Mouse (Mus musculus) neural tube, embryonic 11.5 days (tissue): ENCODE results near the gene Duox1. TPM values are rescaled to one million over a fixed set of nuclear protein-coding genes. Genes with fewer than 3 reads are reported as not detected.

Source experiments
- ATAC-seq: fragments of 200-750 bp; cut with Nextera tagmentation; 2 replicates; pipeline ENCODE4 v1.8.0; 2017; ENCODE audit warnings: moderate number of reproducible peaks, mild to moderate bottlenecking, moderate TSS enrichment, moderate library complexity; ENCODE audit not compliant: insufficient read depth, low FRiP score, low TSS enrichment
- DNase-seq: peaks from one replicate; pipeline ENCODE4 v3.0.0-alpha.2; 2015; ENCODE audit warnings: low spot score
- H3K27ac ChIP-seq: fragments of 300-500 bp; sonication (generic); 2 replicates; pipeline ENCODE4 v1.5.1; 2014; ENCODE audit warnings: low read depth, mild to moderate bottlenecking, low read length
- H3K27me3 ChIP-seq: fragments of 300-500 bp; sonication (generic); 2 replicates; pipeline ENCODE4 v1.6.1; 2014; ENCODE audit warnings: mild to moderate bottlenecking, low read length, mixed read lengths; ENCODE audit not compliant: control insufficient read depth, insufficient read depth
- H3K36me3 ChIP-seq: fragments of 300-500 bp; sonication (generic); 2 replicates; pipeline ENCODE4 v1.6.1; 2014; ENCODE audit warnings: mild to moderate bottlenecking, low read length, moderate library complexity, mixed read lengths; ENCODE audit not compliant: control insufficient read depth, insufficient read depth
- H3K4me1 ChIP-seq: fragments of 300-500 bp; sonication (generic); 2 replicates; pipeline ENCODE4 v1.6.1; 2014; ENCODE audit warnings: low read length, mixed read lengths; ENCODE audit not compliant: control insufficient read depth, insufficient read depth
- H3K4me2 ChIP-seq: fragments of 300-500 bp; sonication (generic); 2 replicates; pipeline ENCODE4 v1.6.1; 2014; ENCODE audit warnings: low read depth, mild to moderate bottlenecking, moderate library complexity
- H3K4me3 ChIP-seq: fragments of 300-500 bp; sonication (generic); 2 replicates; pipeline ENCODE4 v1.5.1; 2014; ENCODE audit warnings: low read depth, low read length
- H3K9ac ChIP-seq: fragments of 300-500 bp; sonication (generic); 2 replicates; pipeline ENCODE4 v1.6.1; 2014; ENCODE audit warnings: mild to moderate bottlenecking, low read length
- H3K9me3 ChIP-seq: fragments of 300-500 bp; sonication (generic); 2 replicates; pipeline ENCODE4 v1.6.1; 2016; ENCODE audit warnings: low read length; ENCODE audit not compliant: control insufficient read depth
- WGBS: fragments of 180-500 bp; shearing (Covaris S2); extraction: QIAGEN DNeasy Blood & Tissue Kit; methylation state at CpG from one replicate; pipeline ENCODE4 v1.1.7; 2014; 5-methylcytosine and 5-hydroxymethylcytosine counted together
- polyA plus RNA-seq: library from polyadenylated mRNA; unstranded; fragments of >200 nt; fragmentation: Nextera tagmentation; extraction: Ambion mirVana; gene quantifications from 2 replicates; pipeline ENCODE4 v1.2.1, GENCODE M21; 2014

The Duox1 gene
- polyA plus RNA-seq, 1 experiment from 2014 or later, result 0.11 TPM

DNA sequence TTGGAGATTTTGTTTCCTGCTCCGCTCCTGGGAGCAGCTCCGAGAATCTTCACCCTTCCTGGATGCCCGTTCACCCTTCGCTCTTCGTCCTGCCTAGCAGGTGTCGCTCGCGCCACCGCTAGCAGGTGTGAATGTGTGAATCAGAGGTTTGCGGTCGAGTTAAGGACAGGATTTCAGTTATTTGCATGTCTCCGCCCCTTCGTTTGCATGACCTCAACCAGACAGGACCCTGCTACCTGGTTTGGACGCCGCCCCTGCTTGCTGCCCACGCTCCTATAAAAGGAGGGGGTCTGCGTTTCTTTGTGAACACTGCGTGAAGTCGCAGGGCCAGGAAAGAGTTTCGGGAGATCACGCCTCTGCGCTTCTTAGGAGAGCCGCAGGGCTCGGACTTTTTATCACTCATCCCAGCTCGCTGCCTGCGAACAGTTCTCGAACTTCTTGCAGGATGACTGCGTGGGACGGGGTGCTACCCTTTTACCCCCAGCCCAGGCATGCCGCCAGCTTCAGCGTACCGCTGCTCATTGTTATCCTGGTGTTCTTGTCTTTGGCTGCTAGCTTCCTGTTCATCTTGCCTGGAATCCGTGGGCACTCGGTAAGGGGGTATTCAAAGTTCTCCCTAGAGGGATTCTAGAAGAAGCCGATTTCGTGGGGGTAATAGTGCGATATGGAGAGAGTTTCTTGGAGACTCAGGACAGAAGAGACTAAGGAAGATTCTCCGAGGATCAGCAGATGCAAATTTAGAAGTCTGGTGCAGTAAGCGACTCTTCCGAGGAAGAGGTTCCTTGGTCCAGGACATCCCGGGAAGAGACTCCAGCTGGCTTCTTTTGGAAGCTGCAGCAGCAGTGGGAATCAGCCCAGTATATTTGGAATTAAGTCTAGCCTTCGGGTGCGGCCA is 16.6 kb upstream of the Duox1 start, which contains the start of gene Duoxa2:
Gene Duoxa2 (plus strand): TSS at position 305 of the 895 bp plus-strand sequence.
- under 1% methylated on average over 43 of the region's 43 CpGs for WGBS
- peaks cover 78% of the 10 kb centered on the region for H3K27me3 ChIP-seq
- DNase-seq (peak; percentile 49), ATAC-seq (no peak)
- H3K36me3 ChIP-seq, result no peaks in the 10 kb centered on the region
- H3K4me2 ChIP-seq, result peak within 1 kb of the TSS; percentile 21
- no peak within 1 kb of the TSS for H3K9ac ChIP-seq
- H3K9me3 ChIP-seq, result no peaks in the 10 kb centered on the region
- peak within 1 kb of the TSS; percentile 9; the same call in 1 of the 2 replicates for H3K4me3 ChIP-seq
- H3K4me1 ChIP-seq, result peaks cover 7% of the 10 kb centered on the region
- no peak within 1 kb of the TSS for H3K27ac ChIP-seq

DNA sequence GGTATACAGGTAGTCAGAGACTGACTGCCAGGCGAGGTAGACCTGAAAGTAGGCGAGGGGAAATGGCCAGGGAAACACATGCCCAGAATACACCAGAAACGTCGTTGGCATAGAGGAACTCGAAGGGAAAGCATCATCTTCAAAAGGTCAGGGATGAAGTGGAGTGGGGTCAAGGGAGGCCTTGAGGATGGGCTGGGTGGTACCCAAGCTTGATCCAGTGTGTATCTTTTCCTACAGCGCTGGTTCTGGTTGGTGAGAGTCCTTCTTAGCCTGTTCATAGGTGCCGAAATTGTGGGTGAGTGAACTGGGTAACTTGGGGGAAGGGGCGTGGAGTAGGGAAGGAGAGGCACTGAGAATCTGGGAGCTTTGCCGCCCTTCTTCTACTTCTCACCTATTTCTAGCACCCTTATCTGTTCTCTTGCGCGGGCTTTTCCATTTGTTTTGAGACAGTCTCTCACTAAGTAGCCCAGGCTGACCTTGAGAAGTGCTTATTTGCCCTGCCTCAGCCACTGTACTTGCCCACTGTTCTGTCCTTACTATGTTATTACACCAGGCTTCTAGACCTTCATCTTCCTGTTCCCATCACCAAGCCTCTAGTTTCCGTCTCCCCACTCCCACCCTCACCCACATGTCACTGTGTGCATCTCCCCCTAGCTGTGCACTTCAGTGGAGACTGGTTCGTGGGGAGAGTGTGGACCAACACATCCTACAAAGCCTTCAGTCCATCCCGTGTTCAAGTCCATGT is 15.4 kb upstream of the Duox1 start:
- no peak for DNase-seq
- WGBS, result 6% methylated on average over 14 of the region's 14 CpGs

DNA sequence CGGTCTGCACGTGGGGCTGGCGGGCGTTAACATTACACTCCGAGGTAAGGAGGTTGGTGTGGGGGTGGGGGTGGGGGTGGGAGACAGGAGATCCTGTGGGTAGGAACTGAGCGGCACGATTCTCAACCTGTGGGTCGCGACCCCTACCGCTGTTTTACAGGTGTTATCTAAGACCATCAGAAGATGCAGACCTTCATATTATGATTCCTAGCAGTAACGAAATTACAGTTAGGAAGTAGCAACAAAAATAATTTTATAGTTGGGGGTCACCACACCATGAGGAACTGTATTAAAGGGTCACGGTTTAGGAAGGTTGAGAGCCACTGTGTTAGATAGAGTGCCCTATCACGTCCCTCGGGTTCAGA is 14.8 kb upstream of the Duox1 start:
- H3K4me1 ChIP-seq, result peaks cover 7% of the 10 kb centered on the region
- no peak for ATAC-seq
- WGBS, result 4% methylated on average over 14 of the region's 14 CpGs
- H3K27ac ChIP-seq, result no peak overlapping the region
- no peak for DNase-seq
- peaks cover 65% of the 10 kb centered on the region for H3K27me3 ChIP-seq
- no peak overlapping the region for H3K4me2 ChIP-seq
- H3K4me3 ChIP-seq, result no peak overlapping the region
- no peaks in the 10 kb centered on the region for H3K36me3 ChIP-seq
- no peaks in the 10 kb centered on the region for H3K9me3 ChIP-seq
- H3K9ac ChIP-seq, result no peak overlapping the region

More for the DNA sequence above, 15.4 kb upstream of the Duox1 start:
- no peak for ATAC-seq
- H3K4me1 ChIP-seq, result peaks cover 7% of the 10 kb centered on the region
- H3K9ac ChIP-seq, result no peak overlapping the region
- peaks cover 71% of the 10 kb centered on the region for H3K27me3 ChIP-seq
- H3K4me2 ChIP-seq, result no peak overlapping the region
- H3K27ac ChIP-seq, result no peak overlapping the region
- no peak overlapping the region for H3K4me3 ChIP-seq
- H3K36me3 ChIP-seq, result no peaks in the 10 kb centered on the region
- H3K9me3 ChIP-seq, result no peaks in the 10 kb centered on the region

DNA sequence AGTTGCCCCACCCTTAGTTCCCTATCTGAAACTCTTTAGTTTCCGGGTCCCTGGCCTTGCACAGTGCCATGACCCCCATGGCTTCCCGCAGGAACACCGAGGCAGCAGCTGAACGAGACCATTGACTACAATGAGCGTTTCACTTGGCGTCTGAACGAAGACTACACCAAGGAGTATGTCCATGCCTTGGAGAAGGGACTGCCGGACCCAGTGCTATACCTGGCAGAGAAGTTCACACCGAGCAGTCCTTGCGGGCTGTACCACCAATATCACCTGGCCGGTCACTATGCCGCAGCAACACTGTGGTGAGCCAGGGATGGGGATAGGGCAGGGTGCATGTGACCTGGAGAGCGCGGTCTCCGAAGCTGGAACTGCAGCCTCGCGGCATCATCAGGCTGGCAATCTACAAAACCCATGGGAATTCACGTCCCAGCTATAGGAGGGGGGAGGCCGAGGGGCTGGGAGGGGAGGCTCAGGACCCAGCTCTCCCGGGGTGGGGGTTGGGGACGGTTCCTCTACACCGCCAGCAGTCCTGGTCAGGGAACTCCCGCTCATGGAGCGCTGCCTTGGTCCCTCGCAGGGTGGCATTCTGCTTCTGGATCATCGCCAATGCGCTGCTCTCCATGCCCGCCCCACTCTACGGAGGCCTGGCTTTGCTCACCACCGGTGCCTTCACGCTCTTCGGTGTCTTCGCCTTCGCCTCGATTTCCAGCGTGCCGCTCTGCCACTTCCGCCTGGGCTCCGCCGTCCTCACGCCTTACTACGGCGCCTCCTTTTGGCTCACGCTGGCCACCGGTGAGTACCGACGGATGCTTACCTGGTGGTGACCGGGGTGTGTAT is 14.2 kb upstream of the Duox1 start:
- no peaks in the 10 kb centered on the region for H3K9me3 ChIP-seq
- H3K9ac ChIP-seq, result no peak overlapping the region
- peaks cover 7% of the 10 kb centered on the region for H3K4me1 ChIP-seq
- WGBS, result under 1% methylated on average over 45 of the region's 48 CpGs
- no peak overlapping the region for H3K27ac ChIP-seq
- peak; percentile 44 for DNase-seq
- peak overlapping the region; percentile 41 for H3K4me2 ChIP-seq
- H3K4me3 ChIP-seq, result peak overlapping the region; percentile 23
- no peaks in the 10 kb centered on the region for H3K36me3 ChIP-seq
- peaks cover 59% of the 10 kb centered on the region for H3K27me3 ChIP-seq
- ATAC-seq, result peak; percentile 45

DNA sequence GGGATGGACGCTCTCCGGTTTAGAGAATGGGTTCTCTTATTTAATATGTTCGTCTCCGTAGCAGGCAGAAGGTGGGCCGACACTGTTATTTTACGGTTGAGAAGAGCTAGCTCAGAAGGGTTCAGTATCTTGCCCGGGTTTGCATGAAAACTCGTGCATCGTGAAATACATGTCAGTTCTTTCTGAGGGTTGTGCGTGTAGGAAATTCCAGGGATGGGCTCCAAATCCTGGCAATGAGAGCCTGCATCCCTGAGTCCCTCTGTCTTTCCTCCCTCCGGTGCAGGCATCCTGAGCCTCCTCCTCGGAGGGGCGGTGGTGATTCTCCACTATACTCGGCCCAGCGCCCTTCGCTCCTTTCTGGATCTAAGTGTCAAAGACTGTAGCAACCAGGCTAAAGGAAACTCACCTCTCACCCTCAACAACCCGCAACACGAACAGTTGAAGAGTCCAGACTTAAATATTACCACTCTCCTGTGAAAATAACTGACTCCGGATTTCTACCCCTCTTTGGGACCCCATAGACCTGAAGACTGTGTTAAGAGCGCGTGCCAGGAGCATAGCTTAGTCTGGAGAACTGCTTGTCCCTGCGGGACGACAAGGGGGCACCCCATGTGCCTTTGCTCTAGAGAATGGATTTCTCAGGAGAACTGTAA is 13.4 kb upstream of the Duox1 start:
- H3K27me3 ChIP-seq, result peaks cover 55% of the 10 kb centered on the region
- no peaks in the 10 kb centered on the region for H3K9me3 ChIP-seq
- H3K27ac ChIP-seq, result no peak overlapping the region
- WGBS, result 8% methylated on average over 23 of the region's 23 CpGs
- H3K9ac ChIP-seq, result no peak overlapping the region
- no peaks in the 10 kb centered on the region for H3K36me3 ChIP-seq
- DNase-seq (no peak), ATAC-seq (0 out of 2 replicates have a peak, but pooled peaks have one; percentile 7)
- H3K4me3 ChIP-seq, result peak overlapping the region; percentile 23
- peaks cover 7% of the 10 kb centered on the region for H3K4me1 ChIP-seq
- peak overlapping the region; percentile 41 for H3K4me2 ChIP-seq

DNA sequence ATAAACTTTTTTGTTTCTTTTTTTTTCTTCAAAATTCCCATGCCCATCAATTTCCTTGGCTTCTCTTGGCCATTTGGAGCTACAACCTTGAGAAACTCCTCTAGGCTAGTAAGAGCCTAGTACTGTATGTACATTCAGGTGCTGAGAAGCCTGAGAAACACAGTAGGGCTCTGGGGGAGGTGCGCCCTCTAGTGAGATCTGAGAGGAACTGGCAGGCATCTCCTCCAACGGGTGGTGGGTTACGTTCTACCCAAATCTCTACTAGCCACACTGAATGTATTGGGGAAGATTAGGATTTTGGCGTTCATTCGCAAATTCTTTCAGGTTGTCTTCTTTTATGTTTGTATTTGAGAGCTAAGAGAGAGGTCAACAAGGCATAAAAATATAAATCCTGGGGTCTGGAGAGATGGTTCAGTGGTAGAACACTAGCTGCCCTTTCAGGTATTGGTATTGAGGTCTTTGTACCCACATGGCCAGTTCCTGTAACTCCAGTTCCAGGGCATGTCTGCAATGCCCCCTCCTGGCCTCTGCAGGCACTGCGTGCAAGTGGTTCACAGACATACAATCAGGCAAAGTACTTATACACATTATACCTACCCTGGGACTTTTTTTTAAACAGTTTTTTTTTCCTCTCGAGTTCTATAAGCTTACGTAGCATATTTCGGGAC is 12.8 kb upstream of the Duox1 start:
- H3K9me3 ChIP-seq, result no peaks in the 10 kb centered on the region
- H3K4me3 ChIP-seq, result no peak overlapping the region
- DNase-seq, result peak; percentile 75
- H3K9ac ChIP-seq, result no peak overlapping the region
- no peaks in the 10 kb centered on the region for H3K36me3 ChIP-seq
- H3K4me1 ChIP-seq, result peaks cover 4% of the 10 kb centered on the region
- H3K27me3 ChIP-seq, result peaks cover 49% of the 10 kb centered on the region
- no peak overlapping the region for H3K4me2 ChIP-seq
- WGBS, result 12% methylated on average over 9 of the region's 9 CpGs
- no peak overlapping the region for H3K27ac ChIP-seq
- ATAC-seq, result no peak

DNA sequence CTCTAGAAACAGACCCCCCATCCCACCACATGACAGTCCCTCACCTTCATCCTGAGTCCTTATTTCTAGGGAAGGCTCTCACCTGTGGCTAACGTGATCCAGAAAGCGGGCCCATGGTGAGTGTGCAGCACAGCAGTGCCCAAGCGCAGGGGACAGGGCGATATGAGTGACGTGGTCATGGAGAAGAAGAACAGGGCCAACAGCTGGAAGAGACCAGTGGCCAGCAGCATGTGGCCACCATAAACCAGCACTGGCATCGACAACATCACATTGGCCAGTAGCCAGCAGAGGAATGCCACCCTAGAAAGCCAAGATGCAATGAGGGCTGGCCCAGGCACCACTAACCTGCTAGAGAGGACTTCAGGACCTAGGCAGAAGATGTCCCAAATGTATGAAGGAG is 10.9 kb upstream of the Duox1 start:
- no peak overlapping the region for H3K4me3 ChIP-seq
- H3K9ac ChIP-seq, result no peak overlapping the region
- WGBS, result 88% methylated on average over 6 of the region's 6 CpGs
- ATAC-seq (no peak), DNase-seq (no peak)
- H3K27ac ChIP-seq, result no peak overlapping the region
- H3K36me3 ChIP-seq, result no peaks in the 10 kb centered on the region
- no peaks in the 10 kb centered on the region for H3K9me3 ChIP-seq
- peaks cover 31% of the 10 kb centered on the region for H3K27me3 ChIP-seq
- H3K4me1 ChIP-seq, result no peaks in the 10 kb centered on the region
- H3K4me2 ChIP-seq, result no peak overlapping the region
